Comparison of ENCODE assay signal across 21 mouse cellular contexts in the genomic region with DNA sequence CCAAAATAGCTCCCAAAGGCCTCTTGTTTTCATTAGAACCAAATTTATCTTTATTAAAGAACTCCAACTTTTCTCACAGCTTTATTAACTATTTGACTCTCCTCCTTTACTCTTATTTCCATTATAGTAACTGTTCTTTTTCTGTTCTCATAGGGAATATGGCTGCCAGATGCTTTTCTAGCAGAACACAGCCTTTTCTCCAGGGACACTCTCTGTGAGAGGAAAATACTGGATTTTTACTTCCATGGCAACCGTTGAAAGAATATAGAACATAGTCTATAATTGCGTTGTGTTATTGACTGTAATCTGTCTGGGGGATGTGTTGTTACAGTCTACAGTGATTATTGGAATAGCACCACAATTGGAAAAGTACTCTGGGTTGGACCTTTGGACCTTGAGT.
"Had no signal": no experiment of that assay in that cellular context is flagged by ENCODE, and none has a peak within 500 bp of the region (broad histone marks: within the 10 kb centered on the region; RNA-seq: fewer than 3 reads in every experiment).

No protein-coding gene starts in this region.

- H3K27me3 ChIP-seq: heart, embryonic 12.5 days; kidney, embryonic 15.5 days; limb, embryonic 12.5 days; limb, embryonic 15.5 days; liver, embryonic 12.5 days had no signal

- ATAC-seq: forebrain, postnatal 0 days; hindbrain, embryonic 16.5 days; intestine, embryonic 16.5 days; liver, embryonic 12.5 days had no signal

- H3K4me2 ChIP-seq: heart, embryonic 12.5 days; hindbrain, embryonic 14.5 days; kidney, embryonic 15.5 days; limb, embryonic 12.5 days; limb, embryonic 15.5 days; liver, embryonic 12.5 days had no signal

- H3K4me3 ChIP-seq: heart, embryonic 10.5 days; heart, embryonic 12.5 days; kidney, embryonic 15.5 days; limb, embryonic 12.5 days; limb, embryonic 15.5 days; liver, embryonic 12.5 days had no signal

- H3K27ac ChIP-seq: heart, embryonic 10.5 days; hindbrain, embryonic 14.5 days; kidney, embryonic 15.5 days; kidney, postnatal 0 days; limb, embryonic 12.5 days; limb, embryonic 15.5 days; liver, embryonic 12.5 days had no signal

- DNase-seq: forebrain, postnatal 0 days; gastrocnemius, postnatal 14 days; gastrocnemius, postnatal 36 days; kidney, adult 11 months; kidney, adult 2 months; kidney, adult 9 months; kidney, postnatal 14 days; kidney, postnatal 36 days; layer of hippocampus, adult 9-11 months; layer of hippocampus, postnatal 36 days; left cerebral cortex, postnatal 4 days had no signal

- H3K4me1 ChIP-seq: heart, embryonic 10.5 days; heart, embryonic 12.5 days; kidney, embryonic 15.5 days; limb, embryonic 15.5 days; liver, embryonic 12.5 days had no signal

- H3K36me3 ChIP-seq: heart, embryonic 10.5 days; heart, embryonic 12.5 days; kidney, embryonic 15.5 days; limb, embryonic 12.5 days; limb, embryonic 15.5 days; liver, embryonic 12.5 days had no signal

- H3K9ac ChIP-seq: forebrain, postnatal 0 days; heart, embryonic 12.5 days; hindbrain, embryonic 14.5 days; kidney, embryonic 15.5 days; limb, embryonic 12.5 days; limb, embryonic 15.5 days; liver, embryonic 12.5 days had no signal

- H3K9me3 ChIP-seq: kidney, embryonic 15.5 days; limb, embryonic 15.5 days; liver, embryonic 12.5 days had no signal
